Mouse (Mus musculus) bone marrow macrophage, adult 2 months (primary cell): ENCODE measurements at regions not wholly inside any gene's neighbourhood (a gene's known extent, or its start where the extent isn't known, plus 50 kb on each side); places are given as distances from the start of the nearest gene placed in this dataset.

ENCODE experiments used
- H3K27ac ChIP-seq: 2 replicates; pipeline ENCODE4 v1.5.1; 2012; ENCODE audit warnings: low read depth, low read length; ENCODE audit not compliant: insufficient read depth
- H3K4me1 ChIP-seq: 2 replicates; pipeline ENCODE4 v1.6.1; 2012; ENCODE audit warnings: low read length; ENCODE audit not compliant: control insufficient read depth, insufficient read depth
- H3K4me3 ChIP-seq: 2 replicates; pipeline ENCODE4 v1.5.1; 2012; ENCODE audit warnings: mild to moderate bottlenecking, low read length, moderate library complexity; ENCODE audit not compliant: insufficient read depth
- CTCF ChIP-seq: IDR thresholded peaks from 2 replicates; pipeline ENCODE4 v1.5.1; 2012; ENCODE audit warnings: low read depth, mild to moderate bottlenecking, low read length, moderate library complexity
- POLR2A ChIP-seq: IDR thresholded peaks from 2 replicates; pipeline ENCODE4 v1.6.1; 2012; ENCODE audit warnings: mild to moderate bottlenecking, low read depth, low read length, borderline replicate concordance

- TF ChIP-seq CTCF (no peak), POLR2A (no peak)
- Histone ChIP-seq H3K4me1 (no peaks in the 10 kb centered on the region), H3K4me3 (no peak overlapping the region), H3K27ac (no peak overlapping the region)
Measured at GRCm38 (mm10) chr15:61873047-61873446, 950.2 kb upstream of the A1bg start.

- H3K27ac ChIP-seq = no peak overlapping the region
- TF ChIP-seq CTCF (no peak), POLR2A (no peak)
Measured at GRCm38 (mm10) chr15:61860759-61861158, 937.9 kb upstream of the A1bg start.

DNA sequence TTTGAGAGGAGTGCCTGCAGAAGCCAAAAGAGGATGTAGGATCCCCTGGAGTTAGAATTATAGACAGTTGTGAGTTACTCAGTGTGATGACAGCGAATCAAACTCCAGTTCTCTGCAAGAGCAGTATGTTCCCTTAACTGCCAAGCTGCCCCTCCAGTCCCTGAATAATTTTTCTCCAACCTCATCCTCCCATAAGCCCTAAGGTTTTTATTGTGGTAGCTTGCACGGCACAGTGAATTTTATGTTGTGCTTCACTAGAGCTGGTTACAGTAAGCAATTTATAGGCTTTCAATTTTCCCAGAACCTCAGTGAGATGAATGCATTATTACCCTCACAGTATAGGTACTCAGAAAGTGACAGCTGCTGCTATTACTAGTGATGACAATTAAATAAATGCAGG lies 933.1 kb upstream of the A1bg start:
- Histone ChIP-seq H3K27ac (no peak overlapping the region), H3K4me1 (no peaks in the 10 kb centered on the region), H3K4me3 (no peak overlapping the region)
- TF ChIP-seq POLR2A (no peak), CTCF (no peak)

More at GRCm38 (mm10) chr15:61860759-61861158, 937.9 kb upstream of the A1bg start:
- H3K4me3 ChIP-seq = no peak overlapping the region
- H3K4me1 ChIP-seq = no peaks in the 10 kb centered on the region

DNA sequence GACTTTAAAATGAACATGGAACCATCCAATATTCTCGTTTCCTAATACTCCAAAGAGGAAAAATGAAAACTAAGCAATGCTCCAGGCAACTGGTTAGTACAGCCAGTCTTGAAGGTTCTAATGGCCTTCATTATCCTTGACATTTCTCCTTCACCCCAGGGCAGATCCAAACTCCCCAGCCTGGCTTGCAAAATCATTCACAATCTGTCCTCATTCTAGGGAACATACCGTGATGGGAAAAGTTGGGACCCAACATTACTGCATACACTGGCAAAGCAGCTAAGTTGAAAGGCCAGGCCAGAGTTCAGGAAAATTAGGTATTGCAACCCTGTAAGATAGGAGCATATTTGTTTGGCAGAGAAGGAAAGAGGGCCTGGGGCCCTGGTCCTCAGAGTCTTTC lies 889.9 kb upstream of the A1bg start:
- TF ChIP-seq POLR2A (no peak), CTCF (no peak)
- Histone ChIP-seq H3K27ac (no peak overlapping the region), H3K4me3 (no peak overlapping the region), H3K4me1 (no peaks in the 10 kb centered on the region)

DNA sequence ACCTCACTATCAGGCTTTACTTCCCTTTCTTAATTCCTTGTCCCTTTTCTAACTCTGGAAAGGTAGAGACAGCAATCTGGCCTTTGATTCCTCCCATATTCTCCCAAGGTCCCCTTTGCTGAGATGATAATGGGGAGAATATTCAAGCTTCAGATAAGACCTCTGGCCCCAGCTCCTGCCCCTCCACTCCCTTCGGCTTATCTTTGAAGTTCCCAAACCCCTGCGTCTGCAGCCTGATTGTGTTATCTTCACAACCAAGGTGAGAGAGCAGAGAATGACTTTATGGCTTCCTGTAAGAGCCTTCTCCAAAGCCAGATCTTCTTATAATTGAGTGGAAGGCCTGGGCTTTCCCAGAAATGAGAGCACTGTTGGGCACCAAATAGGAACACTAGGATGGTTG lies 882.6 kb upstream of the A1bg start:
- no peaks in the 10 kb centered on the region for H3K4me1 ChIP-seq
- TF ChIP-seq CTCF (no peak), POLR2A (no peak)
- no peak overlapping the region for H3K27ac ChIP-seq
- no peak overlapping the region for H3K4me3 ChIP-seq

DNA sequence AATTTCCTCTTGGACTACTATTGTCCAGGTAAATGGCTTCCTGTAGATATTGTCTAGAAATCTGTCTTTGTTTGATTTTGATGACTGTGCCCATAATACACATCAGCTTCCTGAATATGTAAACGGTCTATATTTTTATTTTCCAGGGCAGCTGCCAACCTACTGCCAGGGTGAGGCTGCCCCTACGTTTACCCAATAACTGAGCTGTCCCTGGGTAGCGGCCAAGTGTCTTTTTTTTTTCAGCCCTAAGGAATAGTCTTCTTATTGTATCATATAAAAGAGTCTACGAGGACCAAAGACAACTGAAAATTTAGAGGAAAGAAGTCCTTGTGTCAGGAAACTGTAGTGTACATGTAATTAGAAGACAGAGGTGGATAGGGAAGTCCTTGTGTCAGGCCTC lies 877.3 kb upstream of the A1bg start:
- no peak for TF ChIP-seq CTCF
- Histone ChIP-seq H3K4me3 (no peak overlapping the region), H3K4me1 (no peaks in the 10 kb centered on the region), H3K27ac (no peak overlapping the region)

DNA sequence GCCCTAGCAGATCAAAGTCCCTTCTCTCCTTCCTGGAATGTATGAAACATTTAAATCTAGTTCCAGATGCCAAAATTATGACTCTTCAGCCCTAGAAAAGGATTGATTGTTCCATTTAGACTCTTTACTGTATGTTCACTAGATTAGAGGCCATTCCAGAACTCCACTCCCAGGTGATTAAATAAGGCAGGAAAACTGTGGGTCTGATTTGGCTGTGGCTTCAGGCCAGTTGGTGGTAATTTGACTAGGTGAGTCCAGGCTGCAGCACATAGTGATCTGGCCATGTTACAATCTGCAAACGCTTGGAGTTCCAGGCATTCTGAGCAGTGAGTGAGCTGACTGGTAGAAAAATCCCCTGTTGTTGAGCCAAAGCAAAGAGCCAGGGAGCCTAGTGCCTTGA lies 875.0 kb upstream of the A1bg start:
- H3K27ac ChIP-seq = no peak overlapping the region
- no peaks in the 10 kb centered on the region for H3K4me1 ChIP-seq
- H3K4me3 ChIP-seq = no peak overlapping the region
- TF ChIP-seq POLR2A (no peak), CTCF (no peak)

DNA sequence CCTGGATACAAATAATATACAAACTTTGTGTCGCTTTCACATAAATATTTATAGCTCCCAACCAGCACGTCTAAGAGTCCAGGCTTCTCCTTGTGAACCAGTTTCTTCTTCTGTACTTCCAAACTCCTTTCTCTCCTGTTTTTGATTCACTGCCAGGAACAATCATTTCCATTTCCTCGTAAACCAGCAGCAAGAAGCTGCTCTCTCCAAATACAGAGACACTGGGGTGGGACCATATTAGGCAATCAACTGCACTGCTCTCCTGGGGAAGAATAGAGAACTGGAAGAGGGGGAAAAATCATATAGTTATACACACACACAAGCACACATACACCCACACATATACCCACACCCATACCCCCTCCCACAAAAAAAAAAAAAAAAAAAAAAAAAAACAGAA lies 871.7 kb upstream of the A1bg start:
- Histone ChIP-seq H3K4me1 (no peaks in the 10 kb centered on the region), H3K27ac (no peak overlapping the region), H3K4me3 (no peak overlapping the region)
- TF ChIP-seq CTCF (no peak), POLR2A (no peak)

- Histone ChIP-seq H3K4me3 (no peak overlapping the region), H3K4me1 (no peaks in the 10 kb centered on the region), H3K27ac (no peak overlapping the region)
- TF ChIP-seq CTCF (no peak), POLR2A (no peak)
Measured at GRCm38 (mm10) chr15:61789847-61790562, 867.2 kb upstream of the A1bg start.

DNA sequence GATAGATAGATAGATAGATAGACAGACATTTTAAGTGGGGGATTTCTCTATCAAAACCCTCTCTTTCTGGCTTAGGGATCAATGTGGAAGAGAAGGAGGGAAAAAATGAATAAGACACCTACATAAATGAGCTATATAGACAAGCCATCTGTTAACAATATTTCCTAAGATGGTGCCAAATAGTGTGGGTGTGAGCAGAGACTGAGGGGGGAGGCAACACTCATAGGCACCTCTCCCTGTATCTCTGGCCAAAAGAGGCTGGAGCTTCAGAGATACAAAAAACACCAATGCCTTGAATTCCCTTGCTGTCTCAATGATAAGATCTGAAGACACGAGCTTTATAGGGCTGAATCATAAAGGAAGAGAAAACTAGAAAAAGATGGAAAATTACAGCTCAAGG lies 864.2 kb upstream of the A1bg start:
- Histone ChIP-seq H3K4me1 (no peaks in the 10 kb centered on the region), H3K27ac (no peak overlapping the region), H3K4me3 (no peak overlapping the region)
- no peak for TF ChIP-seq CTCF

DNA sequence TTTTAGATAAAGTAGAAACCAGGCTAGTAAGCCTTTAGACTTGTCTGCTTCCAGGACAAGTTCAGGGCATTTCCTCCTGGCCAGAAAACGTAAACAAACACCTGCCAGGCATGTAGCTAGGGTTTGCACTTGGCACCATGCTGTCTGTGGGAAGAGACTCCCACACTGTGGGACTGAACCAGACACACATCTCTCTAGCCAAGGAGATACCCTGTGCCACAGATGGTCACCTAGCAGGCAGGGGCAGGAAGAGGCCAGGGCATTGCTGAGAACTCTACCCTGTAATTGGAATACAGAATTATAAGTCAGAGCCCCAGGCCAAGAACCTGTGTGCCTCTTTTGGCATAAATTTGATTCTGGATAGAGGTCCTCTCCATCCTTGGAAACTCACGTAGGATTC lies 858.7 kb upstream of the A1bg start:
- no peak overlapping the region for H3K27ac ChIP-seq

More for the DNA sequence above, 858.7 kb upstream of the A1bg start:
- H3K4me1 ChIP-seq = no peaks in the 10 kb centered on the region
- no peak overlapping the region for H3K4me3 ChIP-seq
- TF ChIP-seq CTCF = no peak
- no peak for TF ChIP-seq POLR2A
